Mouse (Mus musculus) limb, embryonic 10.5 days (tissue): ENCODE measurements around the gene Cetn3. TPM values are rescaled to one million over a fixed set of nuclear protein-coding genes. Genes with fewer than 3 reads are reported as not detected.
A peak's percentile ranks its signal among the peaks of the same experiment; 100 is the strongest.

ENCODE experiments used
- DNase-seq: peaks from one replicate; pipeline ENCODE4 v3.0.0-alpha.2; 2017; ENCODE audit warnings: low spot score
- H3K27ac ChIP-seq: fragments of 300-500 bp; sonication (generic); 2 replicates; pipeline ENCODE4 v1.5.1; 2016; ENCODE audit warnings: mild to moderate bottlenecking
- H3K27me3 ChIP-seq: fragments of 300-500 bp; sonication (generic); 2 replicates; pipeline ENCODE4 v1.6.1; 2016; ENCODE audit warnings: low read depth, mild to moderate bottlenecking; ENCODE audit not compliant: poor library complexity, severe bottlenecking
- H3K36me3 ChIP-seq: fragments of 300-500 bp; sonication (generic); 2 replicates; pipeline ENCODE4 v1.6.1; 2016; ENCODE audit warnings: mild to moderate bottlenecking, moderate library complexity
- H3K4me1 ChIP-seq: fragments of 300-500 bp; sonication (generic); 2 replicates; pipeline ENCODE4 v1.6.1; 2016
- H3K4me3 ChIP-seq: fragments of 300-500 bp; sonication (generic); 2 replicates; pipeline ENCODE4 v1.5.1; 2016; ENCODE audit warnings: mild to moderate bottlenecking, moderate library complexity
- H3K9me3 ChIP-seq: fragments of 300-500 bp; sonication (generic); replicated peaks from 2 replicates; pipeline ENCODE4 v1.6.1; 2016; ENCODE audit warnings: mild to moderate bottlenecking
- WGBS: fragments of 180-500 bp; shearing (Covaris S2); methylation state at CpG from one replicate; pipeline ENCODE4 v1.1.7; 2016; 5-methylcytosine and 5-hydroxymethylcytosine counted together
- polyA plus RNA-seq: library from polyadenylated mRNA; unstranded; fragments of >200 nt; fragmentation: Nextera tagmentation; extraction: Ambion mirVana; gene quantifications from 2 replicates; pipeline ENCODE4 v1.2.1, GENCODE M21; 2016

Cetn3 gene
- polyA plus RNA-seq, result 169 and 192 TPM in 2 replicates

- H3K27ac ChIP-seq, result peak within 1 kb of the TSS; percentile 99
- peak; percentile 91 for DNase-seq
- under 1% methylated on average over 29 of the region's 29 CpGs for WGBS
Measured at GRCm38 (mm10) chr13:81782971-81783404, at the start of gene Cetn3. TSS of gene Cetn3 (plus strand) at chr13:81783077.

GRCm38 (mm10) chr13:81736606-81737005 is 46.3 kb upstream of the Cetn3 start:
- WGBS, result 92% methylated on average over 5 of the region's 5 CpGs
- no peaks in the 10 kb centered on the region for H3K4me1 ChIP-seq
- no peaks in the 10 kb centered on the region for H3K36me3 ChIP-seq
- no peak for DNase-seq
- H3K27ac ChIP-seq, result no peak overlapping the region
- no peaks in the 10 kb centered on the region for H3K27me3 ChIP-seq
- H3K9me3 ChIP-seq, result no peaks in the 10 kb centered on the region
- no peak overlapping the region for H3K4me3 ChIP-seq

More at GRCm38 (mm10) chr13:81782971-81783404, at the start of gene Cetn3:
- no peaks in the 10 kb centered on the region for H3K9me3 ChIP-seq
- peaks cover 10% of the 10 kb centered on the region; the same call in 1 of the 2 replicates for H3K4me1 ChIP-seq
- no peaks in the 10 kb centered on the region for H3K27me3 ChIP-seq
- H3K4me3 ChIP-seq, result peak within 1 kb of the TSS; percentile 82
- H3K36me3 ChIP-seq, result peaks cover 24% of the 10 kb centered on the region

- no peaks in the 10 kb centered on the region for H3K9me3 ChIP-seq
- 61% methylated on average over 3 of the region's 3 CpGs for WGBS
- no peaks in the 10 kb centered on the region for H3K27me3 ChIP-seq
- no peak for DNase-seq
- no peak overlapping the region for H3K27ac ChIP-seq
- no peaks in the 10 kb centered on the region for H3K36me3 ChIP-seq
- no peaks in the 10 kb centered on the region for H3K4me1 ChIP-seq
- H3K4me3 ChIP-seq, result no peak overlapping the region
Measured at GRCm38 (mm10) chr13:81740898-81741297, 42.0 kb upstream of the Cetn3 start.

- H3K27me3 ChIP-seq, result no peaks in the 10 kb centered on the region
- H3K9me3 ChIP-seq, result no peaks in the 10 kb centered on the region
- no peaks in the 10 kb centered on the region for H3K36me3 ChIP-seq
- WGBS, result 57% methylated on average over 10 of the region's 10 CpGs
- no peak for DNase-seq
- H3K4me1 ChIP-seq, result no peaks in the 10 kb centered on the region
- H3K27ac ChIP-seq, result no peak overlapping the region
- H3K4me3 ChIP-seq, result no peak overlapping the region
Measured at GRCm38 (mm10) chr13:81743391-81744091, 39.3 kb upstream of the Cetn3 start.

GRCm38 (mm10) chr13:81744092-81744396 is 38.8 kb upstream of the Cetn3 start:
- Histone ChIP-seq H3K4me1 (no peaks in the 10 kb centered on the region), H3K36me3 (no peaks in the 10 kb centered on the region), H3K27me3 (no peaks in the 10 kb centered on the region), H3K9me3 (no peaks in the 10 kb centered on the region), H3K4me3 (no peak overlapping the region), H3K27ac (no peak overlapping the region)
- WGBS, result 59% methylated on average over 2 of the region's 2 CpGs
- no peak for DNase-seq

GRCm38 (mm10) chr13:81754878-81755277 is 28.0 kb upstream of the Cetn3 start:
- Histone ChIP-seq H3K9me3 (no peaks in the 10 kb centered on the region), H3K4me3 (no peak overlapping the region), H3K27ac (no peak overlapping the region), H3K27me3 (no peaks in the 10 kb centered on the region), H3K4me1 (no peaks in the 10 kb centered on the region), H3K36me3 (no peaks in the 10 kb centered on the region)
- DNase-seq, result no peak

GRCm38 (mm10) chr13:81755324-81755723 is 27.6 kb upstream of the Cetn3 start:
- Histone ChIP-seq H3K4me1 (no peaks in the 10 kb centered on the region), H3K4me3 (no peak overlapping the region), H3K9me3 (no peaks in the 10 kb centered on the region), H3K36me3 (no peaks in the 10 kb centered on the region), H3K27me3 (no peaks in the 10 kb centered on the region), H3K27ac (no peak overlapping the region)
- no peak for DNase-seq
- WGBS, result 100% methylated on average over 1 of the region's 1 CpGs

- Histone ChIP-seq H3K36me3 (no peaks in the 10 kb centered on the region), H3K27ac (no peak overlapping the region), H3K4me1 (no peaks in the 10 kb centered on the region), H3K9me3 (no peaks in the 10 kb centered on the region), H3K27me3 (no peaks in the 10 kb centered on the region), H3K4me3 (no peak overlapping the region)
- DNase-seq, result no peak
- WGBS, result 88% methylated on average over 5 of the region's 5 CpGs
Measured at GRCm38 (mm10) chr13:81757058-81757660, 25.7 kb upstream of the Cetn3 start.

GRCm38 (mm10) chr13:81760379-81760778 is 22.5 kb upstream of the Cetn3 start:
- peaks cover 4% of the 10 kb centered on the region; the same call in 1 of the 2 replicates for H3K4me1 ChIP-seq
- H3K27me3 ChIP-seq, result no peaks in the 10 kb centered on the region
- WGBS, result 27% methylated on average over 3 of the region's 3 CpGs
- no peak overlapping the region for H3K27ac ChIP-seq
- no peak overlapping the region for H3K4me3 ChIP-seq
- DNase-seq, result no peak
- H3K9me3 ChIP-seq, result no peaks in the 10 kb centered on the region
- no peaks in the 10 kb centered on the region for H3K36me3 ChIP-seq

GRCm38 (mm10) chr13:81761566-81762186 is 21.2 kb upstream of the Cetn3 start:
- Histone ChIP-seq H3K27ac (no peak overlapping the region), H3K36me3 (no peaks in the 10 kb centered on the region), H3K4me3 (no peak overlapping the region), H3K4me1 (peaks cover 5% of the 10 kb centered on the region; the same call in 1 of the 2 replicates), H3K9me3 (no peaks in the 10 kb centered on the region), H3K27me3 (no peaks in the 10 kb centered on the region)
- 33% methylated on average over 14 of the region's 14 CpGs for WGBS
- no peak for DNase-seq

GRCm38 (mm10) chr13:81764173-81764572 is 18.7 kb upstream of the Cetn3 start:
- H3K9me3 ChIP-seq, result no peaks in the 10 kb centered on the region
- H3K27me3 ChIP-seq, result no peaks in the 10 kb centered on the region
- H3K27ac ChIP-seq, result no peak overlapping the region
- DNase-seq, result no peak
- H3K4me3 ChIP-seq, result no peak overlapping the region
- H3K4me1 ChIP-seq, result peaks cover 5% of the 10 kb centered on the region; the same call in 1 of the 2 replicates
- H3K36me3 ChIP-seq, result no peaks in the 10 kb centered on the region
- WGBS, result 90% methylated on average over 5 of the region's 5 CpGs

GRCm38 (mm10) chr13:81767038-81767659 is 15.7 kb upstream of the Cetn3 start:
- peaks cover 5% of the 10 kb centered on the region; the same call in 1 of the 2 replicates for H3K4me1 ChIP-seq
- H3K27ac ChIP-seq, result no peak overlapping the region
- no peak for DNase-seq
- H3K36me3 ChIP-seq, result no peaks in the 10 kb centered on the region
- no peaks in the 10 kb centered on the region for H3K9me3 ChIP-seq
- WGBS, result 88% methylated on average over 7 of the region's 7 CpGs
- no peaks in the 10 kb centered on the region for H3K27me3 ChIP-seq
- H3K4me3 ChIP-seq, result no peak overlapping the region

GRCm38 (mm10) chr13:81776217-81776616 is 6.7 kb upstream of the Cetn3 start:
- WGBS, result 90% methylated on average over 3 of the region's 3 CpGs
- no peaks in the 10 kb centered on the region for H3K4me1 ChIP-seq
- H3K27me3 ChIP-seq, result no peaks in the 10 kb centered on the region
- no peaks in the 10 kb centered on the region for H3K9me3 ChIP-seq
- H3K27ac ChIP-seq, result no peak overlapping the region
- H3K4me3 ChIP-seq, result no peak overlapping the region
- H3K36me3 ChIP-seq, result no peaks in the 10 kb centered on the region
- no peak for DNase-seq
